Mouse (Mus musculus) bone marrow macrophage, adult 2 months (primary cell): ENCODE measurements around the gene Gfpt1.

Source experiments
- CTCF ChIP-seq: IDR thresholded peaks from 2 replicates; pipeline ENCODE4 v1.5.1; 2012; ENCODE audit warnings: low read depth, mild to moderate bottlenecking, low read length, moderate library complexity
- POLR2A ChIP-seq: IDR thresholded peaks from 2 replicates; pipeline ENCODE4 v1.6.1; 2012; ENCODE audit warnings: mild to moderate bottlenecking, low read depth, low read length, borderline replicate concordance

DNA sequence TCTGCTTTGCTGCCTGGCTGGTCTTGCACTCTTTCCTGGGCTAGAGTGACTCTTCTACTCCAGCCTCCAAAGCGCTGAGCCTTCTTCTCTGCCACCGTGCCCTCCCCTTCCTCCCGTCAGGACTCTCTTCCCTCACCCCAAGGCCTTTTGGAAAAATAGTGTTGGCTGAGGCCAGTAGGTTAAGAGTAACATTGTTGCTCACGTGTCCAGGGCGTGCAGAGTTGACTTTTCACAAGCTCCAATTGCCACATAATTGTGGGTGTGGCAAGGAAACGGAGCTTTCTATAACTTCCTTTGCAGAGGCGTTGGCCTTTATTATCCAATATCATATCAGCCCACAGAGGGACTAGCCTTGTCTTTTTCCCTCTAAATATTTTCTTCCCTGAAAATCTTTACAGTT lies 15.7 kb upstream of the Gfpt1 start:
- TF ChIP-seq CTCF, result no peak
- TF ChIP-seq POLR2A, result no peak
